Mouse (Mus musculus) olfactory bulb, adult 2 months (tissue): ENCODE data around the gene Rap1gap. TPM values are rescaled to one million over a fixed set of nuclear protein-coding genes. Genes with fewer than 3 reads are reported as not detected.

Source experiments
- H3K27ac ChIP-seq: fragments of 200-500 bp; 2 replicates; pipeline ENCODE4 v1.5.1; 2012; ENCODE audit warnings: low read depth, low read length; ENCODE audit not compliant: insufficient read depth
- H3K4me1 ChIP-seq: fragments of 200-500 bp; 2 replicates; pipeline ENCODE4 v1.6.1; 2012; ENCODE audit warnings: low read length; ENCODE audit not compliant: control insufficient read depth, insufficient read depth
- H3K4me3 ChIP-seq: fragments of 200-500 bp; 2 replicates; pipeline ENCODE4 v1.5.1; 2012; ENCODE audit warnings: mild to moderate bottlenecking, low read depth, low read length, moderate library complexity; ENCODE audit not compliant: insufficient read depth
- CTCF ChIP-seq: fragments of 200-500 bp; IDR thresholded peaks from 2 replicates; pipeline ENCODE4 v1.5.1; 2012; ENCODE audit warnings: low read depth, mild to moderate bottlenecking, low read length, moderate library complexity; ENCODE audit not compliant: insufficient read depth
- POLR2A ChIP-seq: fragments of 200-500 bp; IDR thresholded peaks from 2 replicates; pipeline ENCODE4 v1.6.1; 2012; ENCODE audit warnings: mild to moderate bottlenecking, low read depth, low read length, moderate library complexity; ENCODE audit not compliant: insufficient read depth
- WGBS: fragments of 180-500 bp; shearing (Covaris S2); methylation state at CpG from one replicate; pipeline ENCODE4 v1.1.7; 2018; 5-methylcytosine and 5-hydroxymethylcytosine counted together
- polyA plus RNA-seq: library from polyadenylated mRNA; stranded (reverse); fragments of >200 nt; gene quantifications from 2 replicates; pipeline ENCODE4 v1.2.4, GENCODE M21; 2012; ENCODE audit warnings: low replicate concordance; ENCODE audit not compliant: missing spikeins, insufficient read depth, insufficient read length

Gene Rap1gap
- polyA plus RNA-seq, 1 experiment: not detected

DNA sequence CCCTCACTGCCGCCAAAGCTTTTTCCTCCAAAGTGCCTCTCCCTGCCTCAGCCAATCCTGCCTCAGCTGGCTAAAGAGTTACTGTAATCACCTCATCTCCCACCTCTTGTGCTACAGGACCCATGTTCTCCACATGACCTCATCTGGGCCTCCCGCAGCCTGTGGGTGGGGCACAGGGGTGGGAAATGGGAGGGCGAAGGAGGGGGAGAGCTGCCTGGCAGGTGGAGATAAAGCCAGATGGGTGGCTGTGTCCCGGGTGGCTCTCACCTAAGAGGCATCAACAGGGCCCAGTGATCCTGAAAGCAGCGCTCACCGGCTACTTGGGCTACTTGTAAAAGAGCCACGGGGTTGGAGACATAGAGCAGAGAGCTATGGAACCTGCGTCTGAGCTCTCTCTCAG, 86.8 kb downstream of the Rap1gap start:
- Histone ChIP-seq H3K27ac (no peak overlapping the region), H3K4me3 (no peak overlapping the region), H3K4me1 (no peaks in the 10 kb centered on the region; the same call in 1 of the 2 replicates)
- TF ChIP-seq CTCF: no peak
- no peak for TF ChIP-seq POLR2A
- 83% methylated on average over 8 of the region's 8 CpGs for WGBS

DNA sequence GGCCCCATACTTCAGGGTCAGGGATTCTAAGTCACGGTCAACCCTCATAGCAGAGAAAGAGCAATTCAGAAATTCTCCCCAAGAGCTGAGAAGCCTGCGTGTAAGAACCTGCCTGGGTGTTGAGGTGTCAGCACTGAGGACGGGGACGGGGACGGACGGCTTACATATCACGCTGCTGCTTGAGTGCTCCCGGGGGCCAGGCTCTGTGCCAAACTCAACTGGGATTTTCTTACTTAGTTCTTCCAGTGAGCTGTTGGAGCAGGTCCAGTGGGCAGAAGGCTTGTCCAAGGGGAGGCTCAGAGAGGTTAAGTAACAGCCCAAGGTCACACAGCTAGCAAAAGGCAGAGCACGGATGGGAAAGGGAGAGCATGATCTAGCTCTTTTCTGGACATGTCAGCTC, 87.2 kb downstream of the Rap1gap start:
- 67% methylated on average over 9 of the region's 9 CpGs for WGBS

GRCm38 (mm10) chr4:137752471-137752870, 87.9 kb downstream of the Rap1gap start:
- WGBS: 85% methylated on average over 15 of the region's 15 CpGs
- H3K27ac ChIP-seq: no peak overlapping the region
- H3K4me1 ChIP-seq: no peaks in the 10 kb centered on the region; the same call in 1 of the 2 replicates
- TF ChIP-seq POLR2A (no peak), CTCF (no peak)
- H3K4me3 ChIP-seq: no peak overlapping the region

More for the DNA sequence above, 87.2 kb downstream of the Rap1gap start:
- H3K4me1 ChIP-seq: no peaks in the 10 kb centered on the region; the same call in 1 of the 2 replicates
- no peak overlapping the region for H3K4me3 ChIP-seq
- no peak overlapping the region for H3K27ac ChIP-seq
- no peak for TF ChIP-seq CTCF
- no peak for TF ChIP-seq POLR2A

DNA sequence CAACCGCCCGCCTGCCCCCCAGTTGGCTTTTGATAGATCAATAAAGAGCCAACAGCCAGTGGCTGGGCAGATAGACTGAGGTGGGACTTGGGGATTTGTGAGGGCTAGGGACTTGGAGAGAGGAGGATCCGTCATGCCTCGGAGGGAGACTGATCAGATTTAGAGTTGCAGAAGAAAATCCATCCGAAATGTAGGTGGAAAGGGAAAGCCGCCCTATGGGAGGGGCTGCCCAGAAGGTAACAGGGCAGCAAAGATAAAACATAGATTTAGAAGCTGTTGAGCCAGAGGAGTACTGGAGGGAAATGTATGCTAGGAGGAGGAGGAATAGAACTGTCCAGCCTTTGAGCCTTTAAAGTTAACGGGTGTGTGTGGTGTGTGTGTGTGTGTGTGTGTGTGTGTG, 88.7 kb downstream of the Rap1gap start:
- no peaks in the 10 kb centered on the region; the same call in 1 of the 2 replicates for H3K4me1 ChIP-seq
- 90% methylated on average over 7 of the region's 7 CpGs for WGBS
- TF ChIP-seq POLR2A: no peak
- TF ChIP-seq CTCF: no peak
- no peak overlapping the region for H3K27ac ChIP-seq
- H3K4me3 ChIP-seq: no peak overlapping the region

DNA sequence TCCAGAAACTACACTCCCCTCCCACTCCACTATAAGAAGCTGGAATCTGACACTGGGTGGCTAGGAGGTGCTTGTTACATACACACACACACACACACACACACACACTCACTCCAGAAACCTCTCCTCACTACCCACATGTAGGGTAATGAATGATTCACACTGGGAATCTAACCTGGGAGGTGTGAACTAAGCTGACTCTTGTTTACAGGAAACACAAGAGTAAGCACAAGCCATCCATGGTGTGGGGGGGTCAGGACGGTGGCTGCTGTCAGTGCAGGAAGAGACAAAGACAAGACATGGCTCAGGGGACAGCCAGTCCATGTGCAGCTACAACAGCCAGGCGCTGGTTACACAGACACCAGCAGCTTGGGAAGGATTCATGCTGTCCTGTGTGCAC, 89.9 kb downstream of the Rap1gap start:
- Histone ChIP-seq H3K4me1 (no peaks in the 10 kb centered on the region; the same call in 1 of the 2 replicates), H3K27ac (no peak overlapping the region), H3K4me3 (no peak overlapping the region)
- no peak for TF ChIP-seq POLR2A
- no peak for TF ChIP-seq CTCF
- WGBS: 79% methylated on average over 2 of the region's 2 CpGs

- Histone ChIP-seq H3K4me3 (no peak overlapping the region), H3K27ac (no peak overlapping the region), H3K4me1 (peaks cover 15% of the 10 kb centered on the region)
- TF ChIP-seq CTCF: no peak
- TF ChIP-seq POLR2A: no peak
- 60% methylated on average over 9 of the region's 9 CpGs for WGBS
These were observed 98.4 kb downstream of the Rap1gap start for GRCm38 (mm10) chr4:137762886-137763285.

DNA sequence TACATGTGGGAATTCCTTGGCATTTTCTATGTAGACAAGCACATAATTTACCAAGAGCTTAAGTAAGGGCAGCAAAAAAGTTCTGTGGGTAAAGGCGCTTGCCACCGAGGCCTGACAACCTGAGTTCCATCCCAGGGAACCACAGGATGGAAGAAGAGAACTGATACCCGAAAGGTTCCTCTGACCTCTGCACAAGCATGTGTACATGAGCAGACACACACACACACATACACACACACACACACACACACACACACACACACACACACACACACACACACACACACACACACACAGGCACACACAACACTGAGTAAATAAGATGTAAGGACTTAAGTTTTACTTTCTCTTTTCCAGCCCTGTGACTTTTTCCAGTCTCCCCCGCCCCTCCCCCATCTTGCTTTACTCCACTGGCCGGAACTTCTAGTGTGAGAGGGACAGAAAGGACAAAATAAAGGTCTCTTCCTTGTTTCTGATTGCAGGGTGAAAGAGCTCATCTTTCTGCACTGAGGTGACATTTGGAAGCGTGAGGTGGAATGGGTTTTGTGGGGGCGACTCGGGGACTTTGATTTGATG, 99.5 kb downstream of the Rap1gap start:
- 70% methylated on average over 8 of the region's 8 CpGs for WGBS
- peaks cover 20% of the 10 kb centered on the region for H3K4me1 ChIP-seq
- H3K4me3 ChIP-seq: no peak overlapping the region
- H3K27ac ChIP-seq: no peak overlapping the region
- TF ChIP-seq CTCF (no peak), POLR2A (no peak)

DNA sequence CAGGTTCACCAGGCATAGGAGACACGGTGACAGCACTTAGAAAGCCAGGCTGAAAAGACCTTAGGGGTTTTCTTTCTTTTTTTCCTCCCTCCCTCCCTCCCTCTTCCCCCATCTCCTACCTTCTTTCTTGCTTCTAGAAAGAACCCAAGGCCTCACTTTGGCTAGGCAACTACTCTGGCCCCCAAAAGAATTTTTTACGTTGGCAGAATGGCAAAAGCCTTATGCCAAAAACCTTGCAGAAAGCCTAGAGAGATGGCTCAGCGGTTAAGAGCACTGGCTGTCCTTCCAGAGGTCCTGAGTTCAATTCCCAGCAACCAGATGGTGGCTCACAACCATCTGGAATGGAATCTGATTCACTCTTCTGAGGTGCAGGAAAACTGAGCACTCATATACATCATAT, 100.1 kb downstream of the Rap1gap start:
- TF ChIP-seq CTCF (no peak), POLR2A (no peak)
- no peak overlapping the region for H3K27ac ChIP-seq
- 67% methylated on average over 3 of the region's 3 CpGs for WGBS
- H3K4me1 ChIP-seq: peaks cover 20% of the 10 kb centered on the region
- no peak overlapping the region for H3K4me3 ChIP-seq

GRCm38 (mm10) chr4:137765554-137765971, 101.0 kb downstream of the Rap1gap start:
- H3K27ac ChIP-seq: 0 out of 2 replicates have a peak overlapping the region, but pooled peaks have one; percentile 3
- TF ChIP-seq CTCF (no peak), POLR2A (no peak)
- peaks cover 20% of the 10 kb centered on the region for H3K4me1 ChIP-seq
- H3K4me3 ChIP-seq: no peak overlapping the region
- WGBS: 65% methylated on average over 7 of the region's 7 CpGs
